Mouse (Mus musculus) urinary bladder, postnatal 25 days (tissue): ENCODE data around the gene Gm15293.
"Not testable (repeated sequence)": the region's sequence is repeated elsewhere in the genome, so short reads cannot be mapped to it uniquely, and the experiment has no call there.

Source experiments
- DNase-seq: peaks from one replicate; pipeline ENCODE4 v3.0.0; 2022; ENCODE audit warnings: low spot score

The Gm15293 gene

DNA sequence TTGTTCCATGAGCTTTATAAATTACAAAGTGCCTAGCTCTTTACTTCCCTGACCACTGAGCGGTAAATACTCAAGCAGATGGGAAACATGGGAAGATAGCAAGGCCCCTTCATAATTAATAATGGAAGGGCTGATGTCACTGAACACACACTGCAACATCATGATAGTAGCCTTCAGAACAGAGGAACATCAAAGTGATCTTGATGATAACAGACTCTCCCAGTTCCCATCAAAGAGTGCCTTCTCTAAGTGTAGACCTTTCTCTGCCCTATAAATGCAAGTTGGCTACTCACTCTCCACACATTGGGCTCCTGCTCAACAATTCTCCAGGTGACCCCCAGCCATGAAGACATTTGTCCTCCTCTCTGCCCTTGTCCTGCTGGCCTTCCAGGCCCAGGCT lies at the start of gene Gm15293:
Gm15293 (plus strand) TSS at position 301 of the 400 bp plus-strand sequence.
- DNase-seq: not testable (repeated sequence)

DNA sequence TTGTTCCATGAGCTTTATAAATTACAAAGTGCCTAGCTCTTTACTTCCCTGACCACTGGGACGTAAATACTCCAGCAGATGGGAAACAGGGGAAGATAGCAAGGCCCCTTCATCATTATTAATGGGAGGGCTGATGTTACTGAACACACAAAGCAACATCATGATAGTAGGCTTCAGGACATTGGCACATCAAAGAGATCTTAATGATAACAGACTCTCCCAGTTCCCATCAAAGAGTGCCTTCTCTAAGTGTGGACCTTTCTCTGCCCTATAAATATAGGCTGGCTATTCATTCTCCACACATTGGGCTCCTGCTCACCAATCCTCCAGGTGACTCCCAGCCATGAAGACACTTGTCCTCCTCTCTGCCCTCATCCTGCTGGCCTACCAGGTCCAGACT lies 39.4 kb upstream of the Gm15293 start, which contains the start of gene Defa22:
Defa22 (plus strand) TSS at position 301 of the 400 bp plus-strand sequence.
- DNase-seq: not testable (repeated sequence)

DNA sequence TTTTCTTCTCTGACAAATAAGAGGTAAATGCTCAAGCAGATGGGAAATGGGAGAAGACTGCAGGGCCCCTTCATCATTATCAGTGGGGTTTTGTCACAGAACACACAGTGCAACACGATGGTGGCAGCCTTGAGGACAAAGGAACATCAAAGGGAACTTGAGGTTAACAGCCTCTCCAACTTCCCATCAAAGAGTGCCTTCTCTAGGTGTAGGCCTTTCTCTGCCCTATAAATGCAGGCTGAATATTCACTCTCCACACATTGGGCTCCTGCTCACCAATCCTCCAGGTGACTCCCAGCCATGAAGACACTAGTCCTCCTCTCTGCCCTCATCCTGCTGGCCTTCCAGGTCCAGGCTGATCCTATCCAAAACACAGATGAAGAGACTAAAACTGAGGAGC lies 10.0 kb upstream of the Gm15293 start, which contains the start of gene Defa31:
Defa31 (plus strand) TSS at position 301 of the 400 bp plus-strand sequence.
- DNase-seq: not testable (repeated sequence)
